Mouse (Mus musculus): ENCODE results near the gene Tmf1. TPM values are rescaled to one million over a fixed set of nuclear protein-coding genes. Genes with fewer than 3 reads are reported as not detected.

The Tmf1 gene
- polyA plus RNA-seq, 1 experiment: 29.5 TPM

GRCm38 (mm10) chr6:97209751-97210150 lies 30.8 kb upstream of the Tmf1 start:
- H3K4me1 ChIP-seq (ENCODE audit: control insufficient read depth, insufficient read depth, low read length): peaks cover 15% of the 10 kb centered on the region
- H3K4me3 ChIP-seq (ENCODE audit: control insufficient read depth, low read depth, low read length): no peak overlapping the region
- H3K27me3 ChIP-seq (ENCODE audit: control insufficient read depth, insufficient read depth, low read length): no peaks in the 10 kb centered on the region
- TF ChIP-seq CTCF (IDR thresholded peaks at IDR 0.05; ENCODE audit: control insufficient read depth, insufficient read depth, insufficient replicate concordance, low read depth, low read length) (no peak), POLR2A (IDR thresholded peaks at IDR 0.05; ENCODE audit: control insufficient read depth, low read depth, low read length) (no peak)
- no peaks in the 10 kb centered on the region for H3K36me3 ChIP-seq (ENCODE audit: control insufficient read depth, insufficient read depth, low read length)
- no peak overlapping the region for H3K27ac ChIP-seq (ENCODE audit: control insufficient read depth, insufficient read depth, low read depth, low read length)

GRCm38 (mm10) chr6:97209201-97209600 lies 30.3 kb upstream of the Tmf1 start:
- no peak overlapping the region for H3K27ac ChIP-seq (ENCODE audit: control insufficient read depth, insufficient read depth, low read depth, low read length)
- no peak for TF ChIP-seq POLR2A (IDR thresholded peaks at IDR 0.05; ENCODE audit: control insufficient read depth, low read depth, low read length)
- TF ChIP-seq CTCF (IDR thresholded peaks at IDR 0.05; ENCODE audit: control insufficient read depth, insufficient read depth, insufficient replicate concordance, low read depth, low read length): no peak
- peaks cover 19% of the 10 kb centered on the region for H3K4me1 ChIP-seq (ENCODE audit: control insufficient read depth, insufficient read depth, low read length)

GRCm38 (mm10) chr6:97208406-97208805 lies 29.5 kb upstream of the Tmf1 start:
- Histone ChIP-seq H3K4me1 (ENCODE audit: control insufficient read depth, insufficient read depth, low read length) (peaks cover 19% of the 10 kb centered on the region), H3K27me3 (ENCODE audit: control insufficient read depth, insufficient read depth, low read length) (no peaks in the 10 kb centered on the region), H3K27ac (ENCODE audit: control insufficient read depth, insufficient read depth, low read depth, low read length) (no peak overlapping the region), H3K36me3 (ENCODE audit: control insufficient read depth, insufficient read depth, low read length) (no peaks in the 10 kb centered on the region), H3K4me3 (ENCODE audit: control insufficient read depth, low read depth, low read length) (no peak overlapping the region)
- TF ChIP-seq POLR2A (IDR thresholded peaks at IDR 0.05; ENCODE audit: control insufficient read depth, low read depth, low read length): no peak
- no peak for TF ChIP-seq CTCF (IDR thresholded peaks at IDR 0.05; ENCODE audit: control insufficient read depth, insufficient read depth, insufficient replicate concordance, low read depth, low read length)

More at GRCm38 (mm10) chr6:97209201-97209600, 30.3 kb upstream of the Tmf1 start:
- Histone ChIP-seq H3K36me3 (ENCODE audit: control insufficient read depth, insufficient read depth, low read length) (no peaks in the 10 kb centered on the region), H3K4me3 (ENCODE audit: control insufficient read depth, low read depth, low read length) (no peak overlapping the region), H3K27me3 (ENCODE audit: control insufficient read depth, insufficient read depth, low read length) (no peaks in the 10 kb centered on the region)

GRCm38 (mm10) chr6:97207085-97207484 lies 28.2 kb upstream of the Tmf1 start:
- H3K27me3 ChIP-seq (ENCODE audit: control insufficient read depth, insufficient read depth, low read length): no peaks in the 10 kb centered on the region
- no peaks in the 10 kb centered on the region for H3K36me3 ChIP-seq (ENCODE audit: control insufficient read depth, insufficient read depth, low read length)
- peaks cover 16% of the 10 kb centered on the region for H3K4me1 ChIP-seq (ENCODE audit: control insufficient read depth, insufficient read depth, low read length)
- H3K4me3 ChIP-seq (ENCODE audit: control insufficient read depth, low read depth, low read length): no peak overlapping the region
- no peak overlapping the region for H3K27ac ChIP-seq (ENCODE audit: control insufficient read depth, insufficient read depth, low read depth, low read length)
- TF ChIP-seq POLR2A (IDR thresholded peaks at IDR 0.05; ENCODE audit: control insufficient read depth, low read depth, low read length) (no peak), CTCF (IDR thresholded peaks at IDR 0.05; ENCODE audit: control insufficient read depth, insufficient read depth, insufficient replicate concordance, low read depth, low read length) (no peak)

GRCm38 (mm10) chr6:97205439-97205885 lies 26.5 kb upstream of the Tmf1 start, which contains the start of gene Uba3:
TSS of gene Uba3 (minus strand) at chr6:97205647.
- peaks cover 7% of the 10 kb centered on the region for H3K4me1 ChIP-seq (ENCODE audit: control insufficient read depth, insufficient read depth, low read length)
- no peaks in the 10 kb centered on the region for H3K36me3 ChIP-seq (ENCODE audit: control insufficient read depth, insufficient read depth, low read length)
- H3K4me3 ChIP-seq (ENCODE audit: control insufficient read depth, low read depth, low read length): peak within 1 kb of the TSS; percentile 92
- peak within 1 kb of the TSS; percentile 45 for H3K27ac ChIP-seq (ENCODE audit: control insufficient read depth, insufficient read depth, low read depth, low read length)
- TF ChIP-seq POLR2A (IDR thresholded peaks at IDR 0.05; ENCODE audit: control insufficient read depth, low read depth, low read length): peak; percentile 81
- TF ChIP-seq CTCF (IDR thresholded peaks at IDR 0.05; ENCODE audit: control insufficient read depth, insufficient read depth, insufficient replicate concordance, low read depth, low read length): no peak
- H3K27me3 ChIP-seq (ENCODE audit: control insufficient read depth, insufficient read depth, low read length): no peaks in the 10 kb centered on the region

- TF ChIP-seq POLR2A (IDR thresholded peaks at IDR 0.05; ENCODE audit: control insufficient read depth, low read depth, low read length): no peak
- no peak for TF ChIP-seq CTCF (IDR thresholded peaks at IDR 0.05; ENCODE audit: control insufficient read depth, insufficient read depth, insufficient replicate concordance, low read depth, low read length)
- Histone ChIP-seq H3K27me3 (ENCODE audit: control insufficient read depth, insufficient read depth, low read length) (no peaks in the 10 kb centered on the region), H3K4me1 (ENCODE audit: control insufficient read depth, insufficient read depth, low read length) (peaks cover 5% of the 10 kb centered on the region; the same call in 1 of the 2 replicates), H3K4me3 (ENCODE audit: control insufficient read depth, low read depth, low read length) (peak overlapping the region; percentile 92), H3K27ac (ENCODE audit: control insufficient read depth, insufficient read depth, low read depth, low read length) (peak overlapping the region; percentile 45), H3K36me3 (ENCODE audit: control insufficient read depth, insufficient read depth, low read length) (no peaks in the 10 kb centered on the region)
These were observed 26.0 kb upstream of the Tmf1 start for GRCm38 (mm10) chr6:97204952-97205351.

GRCm38 (mm10) chr6:97204252-97204869 lies 25.4 kb upstream of the Tmf1 start:
- no peak overlapping the region; the same call in 1 of the 2 replicates for H3K27ac ChIP-seq (ENCODE audit: control insufficient read depth, insufficient read depth, low read depth, low read length)
- TF ChIP-seq POLR2A (IDR thresholded peaks at IDR 0.05; ENCODE audit: control insufficient read depth, low read depth, low read length) (no peak), CTCF (IDR thresholded peaks at IDR 0.05; ENCODE audit: control insufficient read depth, insufficient read depth, insufficient replicate concordance, low read depth, low read length) (no peak)
- no peaks in the 10 kb centered on the region for H3K36me3 ChIP-seq (ENCODE audit: control insufficient read depth, insufficient read depth, low read length)
- peaks cover 4% of the 10 kb centered on the region; the same call in 1 of the 2 replicates for H3K4me1 ChIP-seq (ENCODE audit: control insufficient read depth, insufficient read depth, low read length)
- no peak overlapping the region; the same call in 1 of the 2 replicates for H3K4me3 ChIP-seq (ENCODE audit: control insufficient read depth, low read depth, low read length)
- no peaks in the 10 kb centered on the region for H3K27me3 ChIP-seq (ENCODE audit: control insufficient read depth, insufficient read depth, low read length)

All from testis, adult 2 months (tissue).